Mouse (Mus musculus) CH12F3 (cell line): ENCODE results near the gene Plxnd1.

Experiments used
- in situ Hi-C: fragments of 300-500 bp; cut with MboI; formaldehyde crosslinking; loops from 2 replicates; pipeline ENCODE4 v1.14.3; 2020; ENCODE audit warnings: low sequenced_read_pairs

Plxnd1 gene

GRCm38 (mm10) chr6:115986472-115987095 is 8.2 kb downstream of the Plxnd1 start:
- in situ Hi-C loops: no loop called here

DNA sequence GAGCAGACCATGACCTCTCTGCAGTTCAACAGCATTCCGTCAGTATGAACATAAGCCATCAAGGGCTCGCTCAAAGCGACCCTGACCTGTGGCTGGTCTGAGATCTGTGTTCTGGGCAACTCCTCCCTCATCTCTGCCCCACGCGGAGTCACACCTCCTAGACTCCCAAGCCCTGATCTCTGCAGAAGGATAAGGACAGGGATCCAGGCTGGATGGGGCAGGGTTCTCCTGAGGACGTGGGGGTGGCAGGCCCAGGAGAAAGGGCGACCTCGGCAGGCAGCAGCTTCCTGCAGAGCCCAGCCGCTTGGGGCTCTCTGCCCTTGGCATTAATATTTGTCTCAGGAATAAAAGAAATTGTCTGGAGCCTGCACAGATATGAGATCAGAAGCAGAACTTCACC is 9.2 kb downstream of the Plxnd1 start:
- in situ Hi-C loops: no loop called here

DNA sequence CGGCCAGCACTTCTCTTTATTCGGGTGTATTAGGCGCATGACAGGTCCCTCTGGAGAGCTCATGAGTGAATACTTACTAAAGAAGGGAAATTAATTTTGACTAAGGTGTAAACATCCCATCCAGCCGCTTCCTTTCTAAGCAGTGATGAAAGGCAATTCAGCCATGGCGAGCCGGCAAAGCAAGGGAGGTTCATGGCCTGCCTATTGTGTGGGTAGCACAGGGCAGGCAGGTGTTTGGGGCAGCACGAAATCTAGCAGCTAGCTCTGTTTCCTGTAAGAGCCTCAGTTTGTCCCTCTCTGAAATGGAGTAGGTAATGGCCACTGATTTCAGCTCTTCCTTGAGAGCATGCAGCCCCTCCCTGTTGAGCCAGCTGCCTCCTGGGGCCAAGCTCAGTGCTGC is 10.2 kb downstream of the Plxnd1 start:
- in situ Hi-C loops: no loop called here

DNA sequence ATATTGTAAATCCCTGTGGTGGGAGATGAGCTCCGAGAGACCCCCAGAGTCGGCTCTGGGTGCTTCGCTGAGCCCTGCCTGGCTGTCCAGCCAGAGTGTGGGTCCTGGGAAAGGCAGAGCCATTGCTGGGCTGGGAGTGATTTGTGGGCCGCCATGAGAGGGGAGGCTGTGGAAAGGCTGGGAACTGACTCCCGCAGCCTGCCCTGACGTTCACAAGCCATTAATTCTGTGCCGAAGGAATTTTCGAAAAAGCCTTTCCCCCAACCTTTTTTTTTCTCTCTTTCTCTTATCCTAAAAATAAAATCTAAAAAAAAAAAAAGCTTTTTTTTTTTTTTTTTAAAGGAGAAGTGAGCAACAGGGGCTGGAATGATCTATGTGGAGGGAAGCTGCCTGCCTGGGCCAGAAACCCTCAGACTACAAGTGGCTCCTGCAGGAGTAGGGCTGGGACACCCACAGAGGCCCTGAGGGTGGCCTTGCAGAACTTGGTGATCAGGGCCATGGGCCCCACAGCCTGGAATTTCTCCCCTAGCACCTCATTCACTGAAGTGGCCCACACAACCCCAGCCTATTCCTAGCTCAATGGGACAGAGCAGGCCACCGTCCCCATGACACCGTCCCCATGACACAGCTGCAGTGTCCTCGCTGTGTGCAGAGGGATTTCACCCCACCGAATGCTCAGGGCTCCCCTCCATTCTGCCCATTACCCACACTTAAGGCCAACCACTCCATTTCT is 11.3 kb downstream of the Plxnd1 start:
- in situ Hi-C loops: no loop called here

DNA sequence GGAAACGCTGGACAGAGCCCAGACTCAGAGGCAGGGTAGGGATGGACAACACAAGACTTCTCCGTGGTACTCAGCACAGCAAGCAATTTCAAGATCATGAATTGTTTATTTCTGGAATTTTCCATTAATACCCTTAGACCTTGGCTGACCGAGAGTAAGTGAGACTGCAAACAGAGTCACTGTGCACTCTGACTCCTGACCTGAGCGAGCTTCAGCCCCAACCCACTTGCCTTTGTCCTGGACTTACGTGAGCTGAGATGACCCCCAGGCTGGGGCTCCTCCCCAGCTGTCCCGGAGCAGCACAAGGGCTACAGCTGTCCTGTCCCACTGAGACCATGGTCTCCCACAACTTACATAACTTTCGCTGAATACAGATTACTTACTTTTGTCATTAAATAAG is 11.9 kb downstream of the Plxnd1 start:
- in situ Hi-C loops: no loop called here

GRCm38 (mm10) chr6:115978596-115978995 is 16.2 kb downstream of the Plxnd1 start:
- in situ Hi-C loops: no loop called here

DNA sequence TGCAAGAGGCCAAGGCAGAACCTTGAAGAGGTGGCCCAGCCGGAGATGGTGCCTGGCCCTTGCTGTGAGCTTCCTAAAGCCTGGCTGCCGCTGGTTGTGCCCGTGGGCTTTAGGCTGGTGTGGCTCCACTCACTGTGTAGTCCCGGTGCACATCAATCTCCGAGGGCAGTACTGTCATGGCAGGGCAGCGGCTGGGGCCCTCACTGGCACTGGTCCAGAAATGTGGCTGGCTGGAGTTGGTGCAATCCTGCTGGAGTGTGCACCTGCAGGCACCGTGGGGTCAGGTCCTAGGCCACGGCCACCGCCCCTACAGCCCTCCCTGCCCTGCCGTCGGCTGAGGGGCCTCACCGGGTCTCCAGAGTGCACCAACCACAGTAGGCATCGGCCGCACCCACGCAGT is 17.0 kb downstream of the Plxnd1 start:
- in situ Hi-C loops: no loop called here

DNA sequence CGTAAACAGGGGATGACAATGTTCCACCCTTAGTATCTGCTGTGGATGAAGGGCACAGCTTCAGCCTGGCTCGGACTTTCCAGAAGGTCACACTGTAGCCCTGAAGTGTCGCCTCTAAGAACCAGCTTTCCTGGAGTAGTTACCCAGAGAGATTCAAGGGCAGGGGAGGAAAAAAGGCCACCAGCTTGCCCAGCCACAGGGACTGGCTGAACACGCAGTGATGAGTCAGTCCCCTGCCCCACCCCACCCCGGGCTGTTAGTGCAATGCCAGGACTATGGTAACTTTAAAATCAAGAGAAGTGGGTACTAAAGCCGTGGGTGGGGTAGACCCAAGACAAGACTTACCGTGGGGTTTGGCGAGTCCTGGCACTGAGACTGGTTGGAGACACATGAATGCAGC is 19.2 kb downstream of the Plxnd1 start:
- in situ Hi-C loops: no loop called here

DNA sequence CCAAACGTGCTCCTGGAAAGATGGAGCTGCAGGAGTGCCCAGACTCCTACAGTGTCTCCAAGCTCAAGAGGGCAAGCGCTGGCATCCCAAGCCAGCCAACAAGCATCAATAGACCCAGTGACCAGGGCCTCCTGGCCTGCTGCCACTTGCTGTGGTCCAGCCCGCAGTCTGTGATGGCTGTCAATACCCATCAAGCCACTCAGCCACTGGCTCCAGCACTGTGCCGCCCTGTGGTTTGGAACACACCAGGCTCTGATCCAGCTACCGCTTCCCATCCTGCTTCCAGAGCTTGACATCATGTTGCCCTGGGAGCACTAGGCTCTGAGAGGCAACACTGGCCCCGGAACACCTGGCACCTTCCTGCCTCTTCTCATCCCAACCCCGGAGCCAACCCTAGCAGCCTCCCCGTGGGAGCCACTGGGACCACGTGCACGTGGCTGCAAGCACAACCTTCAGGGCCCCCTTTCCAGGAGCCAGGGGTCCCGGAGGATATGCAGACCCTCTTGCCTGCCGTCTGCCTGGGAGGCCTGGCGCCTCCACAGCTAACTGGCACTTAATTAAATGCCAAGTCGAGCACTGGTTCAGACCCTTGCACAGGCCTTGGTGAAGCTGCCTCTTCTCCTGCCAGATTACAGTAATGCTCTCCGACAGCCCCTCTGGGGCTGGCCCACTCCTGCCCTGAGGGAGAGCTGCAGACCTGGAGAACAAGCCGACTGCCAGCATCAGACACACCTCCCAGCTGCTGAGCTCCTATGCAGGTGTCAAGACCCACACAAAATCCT is 20.7 kb downstream of the Plxnd1 start:
- in situ Hi-C loops: no loop called here

DNA sequence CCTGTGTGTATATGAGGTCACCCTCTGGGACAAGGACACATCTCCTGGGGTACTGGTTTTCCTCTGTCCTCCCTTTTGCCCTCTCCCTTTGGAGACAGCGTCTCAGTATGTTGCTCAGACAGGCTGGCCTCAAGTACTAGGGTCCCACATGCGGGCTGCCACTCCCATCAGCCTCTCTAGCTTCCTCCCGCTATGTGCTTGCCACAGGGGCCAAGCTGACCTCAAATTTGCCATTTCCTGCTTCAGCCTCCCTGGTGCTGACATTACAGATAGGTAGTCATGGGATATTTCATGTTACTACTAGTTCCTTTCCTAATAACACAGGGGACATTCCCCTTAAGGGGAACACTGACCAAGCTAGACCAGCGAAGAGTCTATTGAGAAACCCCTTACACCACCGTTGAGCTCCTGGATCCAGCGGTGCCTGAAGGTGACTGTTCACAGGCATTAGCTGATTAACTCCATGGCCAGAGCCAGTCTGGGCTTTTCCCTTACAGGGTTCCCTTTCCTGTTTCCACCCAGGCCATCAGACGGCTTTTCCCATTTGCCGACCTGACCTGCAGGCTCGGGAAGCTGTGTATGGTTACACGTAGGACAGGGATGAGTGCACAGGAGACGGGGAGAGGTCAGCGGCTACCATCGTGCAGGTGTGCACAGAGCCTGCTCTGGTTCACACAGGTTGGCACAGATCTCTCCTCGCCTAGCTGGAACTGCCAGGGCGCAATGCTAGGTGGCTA is 21.5 kb downstream of the Plxnd1 start:
- in situ Hi-C loops: no loop called here

DNA sequence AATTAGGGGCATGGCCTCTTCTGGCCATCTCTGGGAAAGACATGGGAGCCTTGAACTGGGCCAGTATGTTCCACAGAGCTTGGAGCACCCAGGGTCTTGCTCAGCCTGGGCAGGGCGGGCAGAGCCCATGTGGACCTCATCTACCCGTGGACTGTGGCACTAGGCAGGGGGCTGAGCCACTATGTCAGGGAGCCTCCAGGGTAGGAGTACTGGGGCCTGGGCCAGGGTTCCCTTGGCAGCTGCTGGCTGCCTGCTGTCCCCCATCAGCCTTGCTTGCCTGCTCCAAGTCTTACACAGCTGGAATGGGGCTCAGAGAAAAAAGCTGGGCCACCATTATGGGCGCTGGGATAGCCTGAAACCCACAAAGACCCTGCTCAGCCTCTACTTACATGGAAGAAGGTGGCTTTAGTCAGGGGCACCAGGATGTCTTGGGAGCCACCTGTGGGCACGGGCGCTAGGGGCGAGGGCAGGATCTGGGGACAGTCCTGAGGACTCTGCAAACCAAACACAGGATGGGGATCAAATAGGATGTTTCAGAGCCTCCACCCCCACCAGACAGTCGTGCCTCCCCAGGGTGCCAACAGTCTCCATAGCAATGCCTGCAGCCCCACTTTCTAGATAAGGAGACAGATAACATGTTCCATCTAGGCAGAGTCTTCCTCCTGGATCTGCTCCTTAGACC is 22.6 kb downstream of the Plxnd1 start:
- in situ Hi-C loops: no loop called here

DNA sequence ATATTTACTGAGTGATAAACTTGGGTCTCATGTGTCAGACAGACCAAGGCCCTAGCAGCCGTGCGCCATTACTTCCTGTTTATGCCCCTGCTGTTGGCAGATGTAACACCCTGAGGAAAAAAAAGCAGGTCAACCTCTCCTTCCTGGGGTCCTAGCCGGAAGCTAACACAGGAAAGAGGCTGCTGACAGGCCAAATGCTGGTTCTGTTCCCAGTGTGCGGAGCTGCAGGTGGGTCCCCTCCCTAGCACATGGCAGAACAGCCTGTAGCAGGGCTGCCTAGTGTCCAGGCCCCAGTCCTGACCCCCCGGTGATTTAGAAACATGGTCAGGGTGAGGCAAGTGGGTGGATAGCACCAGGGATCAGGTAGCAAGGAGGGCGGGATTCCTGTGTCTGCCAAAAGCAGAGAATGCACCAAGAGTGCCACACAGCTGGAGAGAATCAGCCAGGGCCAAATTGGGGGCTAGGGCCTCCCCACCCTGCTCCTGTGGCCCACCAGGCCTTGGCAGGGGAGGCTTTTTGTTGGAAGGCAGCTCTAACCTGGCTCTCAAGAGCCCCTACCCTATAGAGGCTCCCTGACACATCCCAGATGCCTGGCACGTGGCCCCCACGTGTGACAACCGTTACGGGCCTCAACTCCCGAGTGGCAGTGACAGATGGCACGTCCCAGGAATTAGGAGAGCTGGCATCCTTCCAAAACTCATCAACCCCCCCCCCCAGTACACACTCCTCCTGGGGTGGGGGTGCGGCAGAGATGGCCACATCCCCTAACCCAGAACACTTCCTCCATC is 23.3 kb downstream of the Plxnd1 start:
- in situ Hi-C loops: no loop called here

- in situ Hi-C loops: no loop called here
Measured at GRCm38 (mm10) chr6:115969952-115970351, 24.9 kb downstream of the Plxnd1 start.

GRCm38 (mm10) chr6:115969103-115969502 is 25.7 kb downstream of the Plxnd1 start:
- in situ Hi-C loops: no loop called here

DNA sequence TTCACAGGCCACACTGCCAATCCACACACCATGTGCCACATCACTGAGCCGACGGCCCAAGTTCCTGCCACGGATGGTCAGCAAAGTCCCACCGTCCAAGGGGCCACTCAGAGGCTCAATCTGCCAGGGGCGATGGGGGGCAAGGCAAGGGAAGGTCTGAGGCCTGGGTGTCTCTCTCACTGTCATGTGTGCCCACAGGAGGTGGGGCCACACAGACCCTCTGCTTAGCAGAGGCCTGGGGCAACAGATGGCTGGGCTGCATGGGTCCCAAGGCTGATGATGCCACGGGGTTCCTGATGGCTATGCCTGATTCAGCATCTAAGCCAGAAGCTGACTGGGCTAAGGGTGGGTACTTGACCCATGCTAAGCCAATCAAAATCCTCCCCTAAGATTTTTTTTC is 26.1 kb downstream of the Plxnd1 start:
- in situ Hi-C loops: no loop called here

- in situ Hi-C loops: no loop called here
Measured at GRCm38 (mm10) chr6:115968086-115968485, 26.7 kb downstream of the Plxnd1 start.

GRCm38 (mm10) chr6:115967291-115967880 is 27.4 kb downstream of the Plxnd1 start:
- in situ Hi-C loops: no loop called here

GRCm38 (mm10) chr6:115966227-115966966 is 28.4 kb downstream of the Plxnd1 start:
- in situ Hi-C loops: no loop called here

DNA sequence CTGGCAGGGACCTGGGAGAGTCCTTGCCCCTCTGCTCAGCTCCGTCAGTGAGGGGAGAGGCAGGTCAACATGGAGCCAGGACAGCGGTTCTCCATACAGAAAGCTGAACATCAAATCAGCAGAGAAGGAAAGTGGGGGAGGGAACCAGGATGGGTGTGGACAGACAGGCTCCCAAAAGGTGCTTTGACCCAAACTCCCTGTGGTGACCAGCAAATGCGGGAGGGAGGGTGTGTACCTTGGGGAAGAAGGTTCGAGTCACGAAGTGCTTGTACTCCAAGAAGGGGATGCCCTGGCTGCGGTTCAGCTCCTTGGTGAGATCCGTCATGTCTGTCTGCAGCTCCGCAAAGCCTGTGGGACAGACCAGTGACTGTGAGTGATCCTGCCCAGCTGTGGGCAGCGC is 31.1 kb downstream of the Plxnd1 start:
- in situ Hi-C loops: no loop called here
